ENCODE assay signal across 13 mouse cellular contexts in genomic region chr4:59629076-59629874, GRCm38 (mm10). TPM values are rescaled to one million over a fixed set of nuclear protein-coding genes. Genes with fewer than 3 reads are reported as not detected.
DNase-seq lines count a peak whose midpoint lies in the region; ATAC-seq and TF ChIP-seq lines count a peak whose summit lies in the region.
"Had no signal": no experiment of that assay in that cellular context is flagged by ENCODE, and none has a peak within 500 bp of the region (broad histone marks: within the 10 kb centered on the region; RNA-seq: fewer than 3 reads in every experiment).

No protein-coding gene starts in this region.

- peak; percentile 23 for DNase-seq in neural tube, embryonic 11.5 days (ENCODE audit: low spot score)
- DNase-seq in neural tube, embryonic 10.5 days (ENCODE audit: extremely low spot score, low spot score) = no peak
- peak; percentile 79 for DNase-seq in forebrain, embryonic 14.5 days (ENCODE audit: low spot score)
- no peak for DNase-seq in midbrain, embryonic 10.5 days (ENCODE audit: low spot score)
- no peak for DNase-seq in stomach, postnatal 0 days (ENCODE audit: low spot score)
- DNase-seq in left cerebral cortex, postnatal 14 days (ENCODE audit: low spot score in 2 of 2) = no peak
- no peak for DNase-seq in lung, postnatal 0 days (ENCODE audit: low spot score)
- DNase-seq in gastrocnemius, adult 18-20 months (ENCODE audit: low spot score) = no peak
- DNase-seq: heart, adult 18-20 months; lung, postnatal 4 days; thymus, postnatal 14 days had no signal

- H3K4me1 ChIP-seq in neural tube, embryonic 11.5 days (ENCODE audit: control insufficient read depth, insufficient read depth, low read length) = peaks cover 20% of the 10 kb centered on the region
- H3K4me1 ChIP-seq in forebrain, embryonic 14.5 days (ENCODE audit: control insufficient read depth, insufficient read depth, low read length) = peaks cover 13% of the 10 kb centered on the region; the same call in 1 of the 2 replicates
- peaks cover 74% of the 10 kb centered on the region for H3K4me1 ChIP-seq in midbrain, embryonic 10.5 days
- H3K4me1 ChIP-seq in stomach, postnatal 0 days (replicated peaks; ENCODE audit: control insufficient read depth, insufficient read depth) = no peaks in the 10 kb centered on the region
- H3K4me1 ChIP-seq in lung, postnatal 0 days (ENCODE audit: insufficient read depth, low read depth, low read length) = no peaks in the 10 kb centered on the region; the same call in 1 of the 2 replicates

- 0 out of 2 replicates have a peak overlapping the region, but pooled peaks have one; percentile 60 for H3K27ac ChIP-seq in neural tube, embryonic 11.5 days (ENCODE audit: low read depth, low read length)
- no peak overlapping the region for H3K27ac ChIP-seq in forebrain, embryonic 14.5 days (ENCODE audit: low read depth, low read length)
- H3K27ac ChIP-seq in midbrain, embryonic 10.5 days (replicated peaks) = peak overlapping the region; percentile 67; the same call in 1 of the 2 replicates
- H3K27ac ChIP-seq in stomach, postnatal 0 days (replicated peaks) = no peak overlapping the region
- H3K27ac ChIP-seq in lung, postnatal 0 days (ENCODE audit: low read length) = no peak overlapping the region
- H3K27ac ChIP-seq: embryonic facial prominence, embryonic 15.5 days had no signal

- no peak overlapping the region for H3K4me3 ChIP-seq in neural tube, embryonic 11.5 days (ENCODE audit: low read depth, low read length)
- H3K4me3 ChIP-seq in forebrain, embryonic 14.5 days (ENCODE audit: low read depth, low read length) = no peak overlapping the region
- peak overlapping the region; percentile 39 for H3K4me3 ChIP-seq in midbrain, embryonic 10.5 days
- no peak overlapping the region for H3K4me3 ChIP-seq in stomach, postnatal 0 days (ENCODE audit: low read depth, low read length)
- H3K4me3 ChIP-seq in lung, postnatal 0 days (ENCODE audit: low read depth, low read length) = no peak overlapping the region
- H3K4me3 ChIP-seq: embryonic facial prominence, embryonic 15.5 days had no signal

- intact Hi-C loops in left cerebral cortex, postnatal 14 days (cut with DNase I) = loop anchor here (5.0 kb wide), 2 partner anchors 133 to 153 kb away; no protein-coding TSS in a partner anchor

- H3K36me3 ChIP-seq in neural tube, embryonic 11.5 days (ENCODE audit: control insufficient read depth, insufficient read depth, low read length) = no peaks in the 10 kb centered on the region
- no peaks in the 10 kb centered on the region for H3K36me3 ChIP-seq in forebrain, embryonic 14.5 days (ENCODE audit: control insufficient read depth, insufficient read depth, low read length)
- H3K36me3 ChIP-seq in midbrain, embryonic 10.5 days = no peaks in the 10 kb centered on the region
- no peaks in the 10 kb centered on the region for H3K36me3 ChIP-seq in stomach, postnatal 0 days (ENCODE audit: control insufficient read depth, insufficient read depth, low read length)
- no peaks in the 10 kb centered on the region for H3K36me3 ChIP-seq in lung, postnatal 0 days (ENCODE audit: insufficient read depth, low read length)
- H3K36me3 ChIP-seq: embryonic facial prominence, embryonic 15.5 days had no signal

- TF ChIP-seq EP300 in stomach, postnatal 0 days (optimal IDR thresholded peaks at IDR 0.05) = no peak
- no peak for TF ChIP-seq EP300 in lung, postnatal 0 days (IDR thresholded peaks at IDR 0.05)

- WGBS in neural tube, embryonic 11.5 days = 28% methylated on average over 7 of the region's 7 CpGs
- 8% methylated on average over 7 of the region's 7 CpGs for WGBS in forebrain, embryonic 14.5 days
- 21% methylated on average over 7 of the region's 7 CpGs for WGBS in midbrain, embryonic 10.5 days
- 21% methylated on average over 7 of the region's 7 CpGs for WGBS in stomach, postnatal 0 days
- 26% methylated on average over 7 of the region's 7 CpGs for WGBS in lung, postnatal 0 days

- H3K9me3 ChIP-seq in neural tube, embryonic 11.5 days (ENCODE audit: control insufficient read depth, low read length) = no peaks in the 10 kb centered on the region
- no peaks in the 10 kb centered on the region for H3K9me3 ChIP-seq in forebrain, embryonic 14.5 days (replicated peaks; ENCODE audit: control insufficient read depth, low read length)
- H3K9me3 ChIP-seq in midbrain, embryonic 10.5 days (replicated peaks) = no peaks in the 10 kb centered on the region
- no peaks in the 10 kb centered on the region for H3K9me3 ChIP-seq in stomach, postnatal 0 days (ENCODE audit: control insufficient read depth, low read length)
- no peaks in the 10 kb centered on the region for H3K9me3 ChIP-seq in lung, postnatal 0 days (ENCODE audit: low read length)
- H3K9me3 ChIP-seq: embryonic facial prominence, embryonic 15.5 days had no signal

- ATAC-seq in neural tube, embryonic 11.5 days (ENCODE audit: insufficient read depth, low FRiP score, low TSS enrichment) = peak; percentile 49
- ATAC-seq in forebrain, embryonic 14.5 days = no peak; the same call in 1 of the 2 replicates
- no peak for ATAC-seq in stomach, postnatal 0 days (ENCODE audit: low FRiP score, low TSS enrichment)
- no peak for ATAC-seq in lung, postnatal 0 days
- ATAC-seq: intestine, embryonic 16.5 days had no signal

- no peaks in the 10 kb centered on the region for H3K27me3 ChIP-seq in neural tube, embryonic 11.5 days (ENCODE audit: control insufficient read depth, insufficient read depth, low read length)
- no peaks in the 10 kb centered on the region for H3K27me3 ChIP-seq in forebrain, embryonic 14.5 days (replicated peaks; ENCODE audit: control insufficient read depth, insufficient read depth, low read length)
- H3K27me3 ChIP-seq in midbrain, embryonic 10.5 days (ENCODE audit: low read depth, poor library complexity, severe bottlenecking) = no peaks in the 10 kb centered on the region
- no peaks in the 10 kb centered on the region for H3K27me3 ChIP-seq in stomach, postnatal 0 days (ENCODE audit: control insufficient read depth, insufficient read depth, low read length)
- H3K27me3 ChIP-seq in lung, postnatal 0 days (replicated peaks; ENCODE audit: insufficient read depth, low read length) = no peaks in the 10 kb centered on the region
- H3K27me3 ChIP-seq: embryonic facial prominence, embryonic 15.5 days had no signal

- no peak for TF ChIP-seq CTCF in stomach, postnatal 0 days (IDR thresholded peaks at IDR 0.05; ENCODE audit: low read depth)
- TF ChIP-seq CTCF in lung, postnatal 0 days (IDR thresholded peaks at IDR 0.05) = no peak

- H3K4me2 ChIP-seq in neural tube, embryonic 11.5 days (ENCODE audit: low read depth) = peak overlapping the region; percentile 24
- no peak overlapping the region for H3K4me2 ChIP-seq in forebrain, embryonic 14.5 days (ENCODE audit: low read length)
- 0 out of 2 replicates have a peak overlapping the region, but pooled peaks have one; percentile 2 for H3K4me2 ChIP-seq in stomach, postnatal 0 days (replicated peaks; ENCODE audit: low read depth)
- H3K4me2 ChIP-seq in lung, postnatal 0 days (replicated peaks; ENCODE audit: low read depth, low read length) = no peak overlapping the region
- H3K4me2 ChIP-seq: embryonic facial prominence, embryonic 15.5 days had no signal

- no peak overlapping the region for H3K9ac ChIP-seq in neural tube, embryonic 11.5 days (ENCODE audit: low read length)
- H3K9ac ChIP-seq in forebrain, embryonic 14.5 days (ENCODE audit: low read length) = no peak overlapping the region
- no peak overlapping the region for H3K9ac ChIP-seq in stomach, postnatal 0 days (ENCODE audit: low read length)
- no peak overlapping the region for H3K9ac ChIP-seq in lung, postnatal 0 days (replicated peaks; ENCODE audit: low read depth)
- H3K9ac ChIP-seq: embryonic facial prominence, embryonic 15.5 days had no signal

RNA-seq across cellular contexts. Expression of gene E130308A19Rik, which starts 3.3 kb away (rescaled TPM):
- polyA plus RNA-seq in neural tube, embryonic 11.5 days (2014; fragmentation: Nextera tagmentation; extraction: Ambion mirVana) = 62.3 and 64.7 TPM in 2 replicates
- 22.6 and 28.0 TPM in 2 replicates for polyA plus RNA-seq in forebrain, embryonic 14.5 days (2014; fragmentation: Nextera tagmentation; extraction: Ambion mirVana)
- polyA plus RNA-seq in midbrain, embryonic 10.5 days (2016; fragmentation: Nextera tagmentation; extraction: Ambion mirVana) = 51.3 and 54.0 TPM in 2 replicates
- 8.3 and 10.2 TPM in 2 replicates for polyA plus RNA-seq in stomach, postnatal 0 days (2015; fragmentation: Nextera tagmentation; extraction: Ambion mirVana)
- 1 to 10 TPM; 9.6 to 9.9 TPM for total RNA-seq in left cerebral cortex, postnatal 14 days (2021)
- polyA plus RNA-seq in lung, postnatal 0 days (2015; fragmentation: Nextera tagmentation; extraction: Ambion mirVana) = 16.4 and 16.9 TPM in 2 replicates
- total RNA-seq in gastrocnemius, adult 18-20 months (2021) = 1 to 10 TPM; 4.9 to 6.9 TPM

RNA-seq across cellular contexts. Expression of gene Hsdl2, which starts 47.9 kb away (rescaled TPM):
- polyA plus RNA-seq in neural tube, embryonic 11.5 days (2014; fragmentation: Nextera tagmentation; extraction: Ambion mirVana) = 40.3 and 44.1 TPM in 2 replicates
- 18.6 and 22.5 TPM in 2 replicates for polyA plus RNA-seq in forebrain, embryonic 14.5 days (2014; fragmentation: Nextera tagmentation; extraction: Ambion mirVana)
- polyA plus RNA-seq in midbrain, embryonic 10.5 days (2016; fragmentation: Nextera tagmentation; extraction: Ambion mirVana) = 22.6 and 24.7 TPM in 2 replicates
- polyA plus RNA-seq in stomach, postnatal 0 days (2015; fragmentation: Nextera tagmentation; extraction: Ambion mirVana) = 47.8 and 49.4 TPM in 2 replicates
- 10 to 100 TPM; 22.8 to 24.6 TPM for total RNA-seq in left cerebral cortex, postnatal 14 days (2021)
- 21.7 and 24.4 TPM in 2 replicates for polyA plus RNA-seq in lung, postnatal 0 days (2015; fragmentation: Nextera tagmentation; extraction: Ambion mirVana)
- total RNA-seq in gastrocnemius, adult 18-20 months (2021) = 10 to 100 TPM; 55.7 to 62.5 TPM

Comparison
In these comparisons a context has a peak if more than half of its experiments do, and no peak if none do; other contexts are left out.
1. DNase-seq: peak in neural tube, embryonic 11.5 days (single experiment) and forebrain, embryonic 14.5 days (single experiment); none in neural tube, embryonic 10.5 days (single experiment), midbrain, embryonic 10.5 days (single experiment), stomach, postnatal 0 days (single experiment), left cerebral cortex, postnatal 14 days (0 of 2), lung, postnatal 0 days (single experiment) and gastrocnemius, adult 18-20 months (single experiment).
2. H3K27ac ChIP-seq: peak in neural tube, embryonic 11.5 days (single experiment) and midbrain, embryonic 10.5 days (single experiment); none in forebrain, embryonic 14.5 days (single experiment), stomach, postnatal 0 days (single experiment) and lung, postnatal 0 days (single experiment).
3. H3K4me2 ChIP-seq: peak in neural tube, embryonic 11.5 days (single experiment) and stomach, postnatal 0 days (single experiment); none in forebrain, embryonic 14.5 days (single experiment) and lung, postnatal 0 days (single experiment).